ENCODE assay signal across 15 mouse cellular contexts in the genomic region with DNA sequence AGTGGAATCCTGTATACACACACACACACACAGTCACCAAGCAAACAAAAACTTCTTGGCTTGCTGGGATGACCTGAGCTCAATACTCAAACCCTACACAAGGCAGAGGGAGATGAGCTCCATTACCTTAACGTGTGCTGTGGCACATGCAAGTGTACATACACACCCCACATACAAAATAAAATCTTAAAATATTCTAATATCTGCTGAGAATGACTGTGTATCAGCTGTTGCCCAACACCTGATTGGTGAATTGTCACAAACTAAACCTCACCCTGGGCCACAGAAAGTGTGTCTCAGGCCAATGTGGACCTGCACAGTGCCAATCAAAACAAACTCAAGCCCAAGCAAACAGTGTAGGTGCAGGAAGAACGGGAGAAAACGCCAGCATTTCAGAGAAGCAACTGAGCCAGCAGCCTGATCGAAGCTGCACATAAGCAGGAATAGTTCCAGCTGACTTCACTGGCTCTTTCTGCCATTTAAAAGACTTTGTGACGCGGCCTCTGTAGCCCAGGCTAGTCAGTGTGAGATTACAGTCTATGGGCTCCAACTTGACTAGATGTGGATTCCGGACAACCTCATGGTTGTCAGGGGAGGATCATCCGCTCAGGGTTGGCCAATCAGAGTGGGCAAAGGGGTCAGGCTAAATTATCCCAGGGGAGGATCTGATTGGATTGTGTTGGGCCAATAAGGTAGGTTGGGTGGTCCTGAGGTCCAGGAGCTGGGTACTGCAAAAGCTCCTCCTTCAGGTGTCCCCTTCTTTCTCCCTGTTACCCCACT. TPM values are rescaled to one million over a fixed set of nuclear protein-coding genes. Genes with fewer than 3 reads are reported as not detected.
A peak's percentile ranks its signal among the peaks of the same experiment; 100 is the strongest.
DNase-seq lines count a peak whose midpoint lies in the region; ATAC-seq and TF ChIP-seq lines count a peak whose summit lies in the region.
"Had no signal": no experiment of that assay in that cellular context is flagged by ENCODE, and none has a peak within 500 bp of the region (broad histone marks: within the 10 kb centered on the region; RNA-seq: fewer than 3 reads in every experiment).

No protein-coding gene starts in this region.

- no peak for TF ChIP-seq CTCF in kidney, adult 2 months (conservative IDR thresholded peaks at IDR 0.05; ENCODE audit: insufficient read depth, insufficient read length, low read depth, low read length)

- no peaks in the 10 kb centered on the region for H3K9me3 ChIP-seq in ES-E14 (ENCODE audit: control insufficient read depth, insufficient read depth, low read depth, low read length)
- no peaks in the 10 kb centered on the region for H3K9me3 ChIP-seq in embryonic facial prominence, embryonic 10.5 days
- no peaks in the 10 kb centered on the region for H3K9me3 ChIP-seq in liver, embryonic 12.5 days (replicated peaks)
- H3K9me3 ChIP-seq: embryonic facial prominence, embryonic 13.5 days; heart, embryonic 13.5 days had no signal

- no peaks in the 10 kb centered on the region for H3K27me3 ChIP-seq in kidney, adult 2 months (replicated peaks; ENCODE audit: control insufficient read depth, insufficient read depth, low read length)
- H3K27me3 ChIP-seq in embryonic facial prominence, embryonic 10.5 days (replicated peaks; ENCODE audit: low read depth, poor library complexity, severe bottlenecking): no peaks in the 10 kb centered on the region
- H3K27me3 ChIP-seq in liver, embryonic 12.5 days (replicated peaks): no peaks in the 10 kb centered on the region
- H3K27me3 ChIP-seq: embryonic facial prominence, embryonic 13.5 days; heart, embryonic 13.5 days had no signal

- no peak for ATAC-seq in liver, embryonic 12.5 days
- ATAC-seq: forebrain, embryonic 14.5 days; intestine, postnatal 0 days had no signal

- no peaks in the 10 kb centered on the region for H3K36me3 ChIP-seq in kidney, adult 2 months (ENCODE audit: control insufficient read depth, insufficient read depth, low read length)
- peaks cover 14% of the 10 kb centered on the region for H3K36me3 ChIP-seq in ES-E14 (ENCODE audit: control insufficient read depth, insufficient read depth, low read length, poor library complexity, severe bottlenecking)
- H3K36me3 ChIP-seq in embryonic facial prominence, embryonic 10.5 days (replicated peaks): peaks cover 15% of the 10 kb centered on the region
- H3K36me3 ChIP-seq in liver, embryonic 12.5 days: peaks cover 16% of the 10 kb centered on the region

- H3K27ac ChIP-seq in kidney, adult 2 months (ENCODE audit: insufficient read depth, low read depth, low read length): no peak overlapping the region
- peak overlapping the region; percentile 77 for H3K27ac ChIP-seq in ES-E14 (ENCODE audit: insufficient read depth, low read depth, low read length, poor library complexity, severe bottlenecking)
- peak overlapping the region; percentile 40; the same call in 1 of the 2 replicates for H3K27ac ChIP-seq in embryonic facial prominence, embryonic 10.5 days (replicated peaks)
- H3K27ac ChIP-seq in liver, embryonic 12.5 days: peak overlapping the region; percentile 96
- H3K27ac ChIP-seq: embryonic facial prominence, embryonic 13.5 days; heart, embryonic 13.5 days had no signal

- in situ Hi-C loops in ES-E14 (cut with MboI; ENCODE audit: low sequenced_read_pairs in 2 of 2, unreplicated experiment in 2 of 2): no loop called here

- no peak for TF ChIP-seq POLR2A in kidney, adult 2 months (IDR thresholded peaks at IDR 0.05; ENCODE audit: low read depth, low read length)

- 55% methylated on average over 8 of the region's 8 CpGs for WGBS in kidney, adult 2 months
- 32% methylated on average over 8 of the region's 8 CpGs for WGBS in embryonic facial prominence, embryonic 10.5 days
- 39% methylated on average over 8 of the region's 8 CpGs for WGBS in liver, embryonic 12.5 days (ENCODE audit: insufficient replicate concordance)

- DNase-seq in kidney, adult 2 months: peak; percentile 49
- DNase-seq in kidney, adult 8-10 months: no peak
- DNase-seq in ES-E14 (ENCODE audit: low read depth, low spot score): peak; percentile 85
- DNase-seq in embryonic facial prominence, embryonic 10.5 days (ENCODE audit: low spot score): no peak
- no peak for DNase-seq in adrenal gland, adult (ENCODE audit: inconsistent age in 2 of 2, low spot score in 1 of 2)
- no peak for DNase-seq in kidney, adult 11 months
- no peak for DNase-seq in urinary bladder, postnatal 4 days (ENCODE audit: low spot score in 2 of 2)
- DNase-seq: adrenal gland, adult 8-10 months; right cerebral cortex, postnatal 4 days had no signal

- H3K4me2 ChIP-seq in liver, embryonic 12.5 days: peak overlapping the region; percentile 22
- H3K4me2 ChIP-seq: embryonic facial prominence, embryonic 13.5 days; heart, embryonic 13.5 days had no signal

- H3K4me3 ChIP-seq in kidney, adult 2 months (ENCODE audit: insufficient read depth, low read depth, low read length): no peak overlapping the region
- H3K4me3 ChIP-seq in ES-E14 (ENCODE audit: insufficient read depth in 1 of 2, low read depth in 1 of 2, low read length in 2 of 2, poor library complexity in 1 of 2, severe bottlenecking in 1 of 2): peak overlapping the region; percentile 55 to 80
- peak overlapping the region; percentile 14; the same call in 1 of the 2 replicates for H3K4me3 ChIP-seq in embryonic facial prominence, embryonic 10.5 days
- no peak overlapping the region for H3K4me3 ChIP-seq in liver, embryonic 12.5 days
- H3K4me3 ChIP-seq: embryonic facial prominence, embryonic 13.5 days; heart, embryonic 13.5 days had no signal

- peak overlapping the region; percentile 81 for H3K9ac ChIP-seq in ES-E14 (ENCODE audit: insufficient read depth, low read depth, low read length, poor library complexity, severe bottlenecking)
- H3K9ac ChIP-seq in liver, embryonic 12.5 days: no peak overlapping the region
- H3K9ac ChIP-seq: embryonic facial prominence, embryonic 13.5 days; heart, embryonic 13.5 days had no signal

- H3K4me1 ChIP-seq in kidney, adult 2 months (ENCODE audit: control insufficient read depth, insufficient read depth, low read length): no peaks in the 10 kb centered on the region; the same call in 1 of the 2 replicates
- peaks cover 2 to 16% of the 10 kb centered on the region in 2 experiments; a peak in 2 of 4 replicates for H3K4me1 ChIP-seq in ES-E14 (ENCODE audit: control insufficient read depth in 2 of 2, insufficient read depth in 2 of 2, low read length in 2 of 2, poor library complexity in 1 of 2)
- peaks cover 33% of the 10 kb centered on the region for H3K4me1 ChIP-seq in embryonic facial prominence, embryonic 10.5 days
- peaks cover 56% of the 10 kb centered on the region for H3K4me1 ChIP-seq in liver, embryonic 12.5 days

TF ChIP-seq in ES-E14, 5 proteins besides CTCF, POLR2A, EP300 and RAD21:
- TF ChIP-seq ZC3H11A (IDR thresholded peaks at IDR 0.05; ENCODE audit: borderline replicate concordance, low read depth, low read length): no peak
- TF ChIP-seq MAFK (IDR thresholded peaks at IDR 0.05; ENCODE audit: insufficient read depth, low read depth, low read length): no peak
- TF ChIP-seq ZNF384 (IDR thresholded peaks at IDR 0.05; ENCODE audit: low read depth, low read length): no peak
- TF ChIP-seq CHD2 (IDR thresholded peaks at IDR 0.05; ENCODE audit: low read depth, low read length): no peak
- no peak for TF ChIP-seq HCFC1 (IDR thresholded peaks at IDR 0.05; ENCODE audit: borderline replicate concordance, insufficient read depth, low read length)

RNA-seq across cellular contexts. Expression of gene Csnk1g2, which starts 3.0 kb away (rescaled TPM):
- polyA plus RNA-seq in kidney, adult 2 months (2012; rRNA removed): 166 and 193 TPM in 2 replicates
- total RNA-seq in ES-E14 (2012; rRNA removed): 138 and 167 TPM in 2 replicates
- polyA plus RNA-seq in embryonic facial prominence, embryonic 10.5 days (2016; fragmentation: Nextera tagmentation; extraction: Ambion mirVana): 198 TPM in 2 replicates
- 106 TPM in 2 replicates for polyA plus RNA-seq in liver, embryonic 12.5 days (2016; fragmentation: Nextera tagmentation; extraction: Ambion mirVana)

RNA-seq across cellular contexts. Expression of gene Gm49322, which starts 13.8 kb away (rescaled TPM):
- polyA plus RNA-seq in kidney, adult 2 months (2012; rRNA removed): 0.91 and 1.6 TPM in 2 replicates
- total RNA-seq in ES-E14 (2012; rRNA removed): 8.4 and 9.7 TPM in 2 replicates
- polyA plus RNA-seq in embryonic facial prominence, embryonic 10.5 days (2016; fragmentation: Nextera tagmentation; extraction: Ambion mirVana): 5.7 and 6.4 TPM in 2 replicates
- polyA plus RNA-seq in liver, embryonic 12.5 days (2016; fragmentation: Nextera tagmentation; extraction: Ambion mirVana): 2.6 and 3.0 TPM in 2 replicates

RNA-seq across cellular contexts. Expression of gene Adat3, which starts 17.0 kb away (rescaled TPM):
- polyA plus RNA-seq in kidney, adult 2 months (2012; rRNA removed): 3.4 and 4.4 TPM in 2 replicates
- total RNA-seq in ES-E14 (2012; rRNA removed): 12.2 and 12.7 TPM in 2 replicates
- 10.9 and 14.1 TPM in 2 replicates for polyA plus RNA-seq in embryonic facial prominence, embryonic 10.5 days (2016; fragmentation: Nextera tagmentation; extraction: Ambion mirVana)
- polyA plus RNA-seq in liver, embryonic 12.5 days (2016; fragmentation: Nextera tagmentation; extraction: Ambion mirVana): 7.0 and 7.4 TPM in 2 replicates
- total RNA-seq: neutrophil, adult 5-6 weeks had no signal

RNA-seq across cellular contexts. Expression of gene Scamp4, which starts 17.0 kb away (rescaled TPM):
- polyA plus RNA-seq in kidney, adult 2 months (2012; rRNA removed): 96.0 and 98.2 TPM in 2 replicates
- total RNA-seq in ES-E14 (2012; rRNA removed): 54.8 and 83.8 TPM in 2 replicates
- polyA plus RNA-seq in embryonic facial prominence, embryonic 10.5 days (2016; fragmentation: Nextera tagmentation; extraction: Ambion mirVana): 84.8 and 88.2 TPM in 2 replicates
- polyA plus RNA-seq in liver, embryonic 12.5 days (2016; fragmentation: Nextera tagmentation; extraction: Ambion mirVana): 63.3 and 65.2 TPM in 2 replicates

RNA-seq across cellular contexts. Expression of gene Abhd17a, which starts 29.5 kb away (rescaled TPM):
- 175 and 221 TPM in 2 replicates for polyA plus RNA-seq in kidney, adult 2 months (2012; rRNA removed)
- total RNA-seq in ES-E14 (2012; rRNA removed): 67.9 and 68.7 TPM in 2 replicates
- 79.8 and 84.9 TPM in 2 replicates for polyA plus RNA-seq in embryonic facial prominence, embryonic 10.5 days (2016; fragmentation: Nextera tagmentation; extraction: Ambion mirVana)
- 86.4 and 88.9 TPM in 2 replicates for polyA plus RNA-seq in liver, embryonic 12.5 days (2016; fragmentation: Nextera tagmentation; extraction: Ambion mirVana)

Comparison
In these comparisons a context has a peak if more than half of its experiments do, and no peak if none do; other contexts are left out.
1. DNase-seq: peak in kidney, adult 2 months (single experiment) and ES-E14 (single experiment); none in kidney, adult 8-10 months (0 of 2), embryonic facial prominence, embryonic 10.5 days (single experiment), adrenal gland, adult (0 of 2), kidney, adult 11 months (single experiment) and urinary bladder, postnatal 4 days (0 of 2).
2. H3K4me3 ChIP-seq: peak in ES-E14 (2 of 2) and embryonic facial prominence, embryonic 10.5 days (single experiment); none in kidney, adult 2 months (single experiment) and liver, embryonic 12.5 days (single experiment).